ENCODE assay signal across 17 mouse cellular contexts in the genomic region with DNA sequence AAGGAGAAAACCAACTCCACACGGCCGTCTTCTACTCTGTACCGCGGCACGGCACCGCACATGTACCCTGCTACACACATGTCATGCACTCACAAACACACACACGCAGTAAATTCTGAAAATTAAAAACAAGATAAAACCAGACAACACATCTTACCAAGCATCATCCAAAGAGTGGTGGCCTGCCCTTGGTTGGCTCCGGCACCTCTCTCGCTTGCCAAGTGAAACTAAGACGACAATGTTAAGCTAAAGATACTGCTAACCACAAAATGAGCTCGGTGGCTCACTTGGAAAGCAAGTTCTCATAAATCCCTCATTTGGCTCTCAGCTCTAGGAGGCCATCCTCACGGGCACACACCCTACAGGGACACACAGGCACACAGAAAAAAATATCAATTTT. TPM values are rescaled to one million over a fixed set of nuclear protein-coding genes. Genes with fewer than 3 reads are reported as not detected.
DNase-seq lines count a peak whose midpoint lies in the region; ATAC-seq and TF ChIP-seq lines count a peak whose summit lies in the region.
"Had no signal": no experiment of that assay in that cellular context is flagged by ENCODE, and none has a peak within 500 bp of the region (broad histone marks: within the 10 kb centered on the region; RNA-seq: fewer than 3 reads in every experiment).

No protein-coding gene starts in this region.

- peaks cover 25 to 26% of the 10 kb centered on the region in 2 experiments for H3K4me1 ChIP-seq in liver, embryonic 14.5 days (replicated peaks; ENCODE audit: control insufficient read depth in 2 of 2, insufficient read depth in 2 of 2, low read length in 1 of 2)
- peaks cover 50% of the 10 kb centered on the region for H3K4me1 ChIP-seq in liver, embryonic 11.5 days (replicated peaks; ENCODE audit: control insufficient read depth, insufficient read depth, low read length)
- peaks cover 4% of the 10 kb centered on the region for H3K4me1 ChIP-seq in hindbrain, embryonic 11.5 days (replicated peaks; ENCODE audit: control insufficient read depth, insufficient read depth, low read length)

- no peak overlapping the region for H3K9ac ChIP-seq in liver, embryonic 14.5 days (replicated peaks)
- H3K9ac ChIP-seq in liver, embryonic 11.5 days (ENCODE audit: low read depth, low read length), result no peak overlapping the region
- H3K9ac ChIP-seq in hindbrain, embryonic 11.5 days (ENCODE audit: low read depth, low read length), result no peak overlapping the region
- H3K9ac ChIP-seq: embryonic facial prominence, embryonic 15.5 days; hindbrain, embryonic 14.5 days had no signal

- no peak for TF ChIP-seq EP300 in liver, embryonic 14.5 days (IDR thresholded peaks at IDR 0.05; ENCODE audit: low read depth)

- WGBS in liver, embryonic 14.5 days (ENCODE audit: insufficient replicate concordance), result 60% methylated on average over 12 of the region's 12 CpGs
- WGBS in liver, embryonic 11.5 days, result 72% methylated on average over 12 of the region's 12 CpGs
- 93% methylated on average over 12 of the region's 12 CpGs for WGBS in hindbrain, embryonic 11.5 days

- H3K4me2 ChIP-seq in liver, embryonic 14.5 days (ENCODE audit: low read depth), result peak overlapping the region; percentile 20; the same call in 1 of the 2 replicates
- H3K4me2 ChIP-seq in liver, embryonic 11.5 days, result no peak overlapping the region
- no peak overlapping the region for H3K4me2 ChIP-seq in hindbrain, embryonic 11.5 days (replicated peaks; ENCODE audit: low read depth, low read length)
- H3K4me2 ChIP-seq: embryonic facial prominence, embryonic 15.5 days; hindbrain, embryonic 14.5 days had no signal

- no peaks in the 10 kb centered on the region for H3K9me3 ChIP-seq in liver, embryonic 14.5 days (ENCODE audit: control insufficient read depth, low read length)
- H3K9me3 ChIP-seq in liver, embryonic 11.5 days (ENCODE audit: control insufficient read depth, low read length), result no peaks in the 10 kb centered on the region
- no peaks in the 10 kb centered on the region for H3K9me3 ChIP-seq in hindbrain, embryonic 11.5 days (ENCODE audit: control insufficient read depth, low read length)
- H3K9me3 ChIP-seq: embryonic facial prominence, embryonic 15.5 days had no signal

- H3K27ac ChIP-seq in liver, embryonic 14.5 days, result no peak overlapping the region
- no peak overlapping the region for H3K27ac ChIP-seq in liver, embryonic 11.5 days (ENCODE audit: low read depth, low read length)
- H3K27ac ChIP-seq in hindbrain, embryonic 11.5 days (ENCODE audit: low read depth, low read length), result no peak overlapping the region
- H3K27ac ChIP-seq: embryonic facial prominence, embryonic 15.5 days; hindbrain, embryonic 14.5 days; stomach, postnatal 0 days had no signal

- no peak for ATAC-seq in liver, embryonic 14.5 days (ENCODE audit: insufficient read depth)
- ATAC-seq in liver, embryonic 11.5 days (replicated peaks; ENCODE audit: low FRiP score), result no peak
- ATAC-seq in megakaryocyte-erythroid progenitor cell, adult 5-6 weeks (replicated peaks; ENCODE audit: low FRiP score, low TSS enrichment, poor library complexity, severe bottlenecking), result peak; percentile 58
- ATAC-seq in hindbrain, embryonic 11.5 days (ENCODE audit: low FRiP score), result no peak
- ATAC-seq: Patski had no signal

- no peaks in the 10 kb centered on the region for H3K27me3 ChIP-seq in liver, embryonic 14.5 days (ENCODE audit: control insufficient read depth, insufficient read depth, low read length)
- H3K27me3 ChIP-seq in liver, embryonic 11.5 days (replicated peaks; ENCODE audit: control insufficient read depth, insufficient read depth, low read length), result no peaks in the 10 kb centered on the region
- H3K27me3 ChIP-seq in hindbrain, embryonic 11.5 days (ENCODE audit: control insufficient read depth, insufficient read depth, low read length), result no peaks in the 10 kb centered on the region
- H3K27me3 ChIP-seq: embryonic facial prominence, embryonic 15.5 days; Patski had no signal

- no peak for DNase-seq in liver, embryonic 14.5 days (ENCODE audit: low read depth in 3 of 3, low spot score in 3 of 3)
- no peak for DNase-seq in liver, embryonic 11.5 days (ENCODE audit: low spot score)
- DNase-seq in CD4-positive helper T cell, adult 2 months (ENCODE audit: low read depth, low spot score), result peak; percentile 37
- peak; percentile 23 for DNase-seq in T-cell, adult 2 months (ENCODE audit: low spot score)
- no peak for DNase-seq in kidney, postnatal 10 days
- no peak for DNase-seq in hindbrain, embryonic 11.5 days (ENCODE audit: low spot score)
- DNase-seq: adrenal gland, adult 8-10 months; cerebellum, adult 2 months; gastrocnemius, postnatal 36 days; kidney, adult 11 months; kidney, postnatal 4 days; layer of hippocampus, postnatal 36 days had no signal

- no peak for TF ChIP-seq CTCF in liver, embryonic 14.5 days (IDR thresholded peaks at IDR 0.05; ENCODE audit: low read depth)

- H3K36me3 ChIP-seq in liver, embryonic 14.5 days (replicated peaks; ENCODE audit: control insufficient read depth, insufficient read depth, low read depth), result no peaks in the 10 kb centered on the region
- H3K36me3 ChIP-seq in liver, embryonic 11.5 days (ENCODE audit: control insufficient read depth, insufficient read depth, low read length), result no peaks in the 10 kb centered on the region
- H3K36me3 ChIP-seq in hindbrain, embryonic 11.5 days (ENCODE audit: control insufficient read depth, insufficient read depth, low read length), result no peaks in the 10 kb centered on the region
- H3K36me3 ChIP-seq: embryonic facial prominence, embryonic 15.5 days had no signal

- no peak overlapping the region for H3K4me3 ChIP-seq in liver, embryonic 14.5 days (ENCODE audit: insufficient read depth in 1 of 2, low read depth in 2 of 2, low read length in 2 of 2)
- no peak overlapping the region for H3K4me3 ChIP-seq in liver, embryonic 11.5 days (ENCODE audit: low read depth, low read length)
- no peak overlapping the region for H3K4me3 ChIP-seq in hindbrain, embryonic 11.5 days (ENCODE audit: low read depth, low read length)
- H3K4me3 ChIP-seq: embryonic facial prominence, embryonic 15.5 days had no signal

RNA-seq across cellular contexts. Expression of gene Coro1c, which starts 9.0 kb away (rescaled TPM):
- 26.2 and 32.4 TPM in 2 replicates for polyA plus RNA-seq in liver, embryonic 14.5 days (2012; rRNA removed)
- 35.6 and 41.2 TPM in 2 replicates for polyA plus RNA-seq in liver, embryonic 14.5 days (2014; fragmentation: Nextera tagmentation; extraction: Ambion mirVana)
- polyA plus RNA-seq in liver, embryonic 11.5 days (2014; fragmentation: Nextera tagmentation; extraction: Ambion mirVana), result 122 and 137 TPM in 2 replicates
- total RNA-seq in megakaryocyte-erythroid progenitor cell, adult 5-6 weeks (2014; fragmentation: Nextera tagmentation), result 56.5 and 80.4 TPM in 2 replicates
- 75.7 and 78.0 TPM in 2 replicates for total RNA-seq in megakaryocyte-erythroid progenitor cell, adult 5-6 weeks (2017)
- 192 and 230 TPM in 2 replicates for polyA plus RNA-seq in hindbrain, embryonic 11.5 days (2014; fragmentation: Nextera tagmentation; extraction: Ambion mirVana)

Comparison
In these comparisons a context has a peak if more than half of its experiments do, and no peak if none do; other contexts are left out.
1. DNase-seq: peak in CD4-positive helper T cell, adult 2 months (single experiment) and T-cell, adult 2 months (single experiment); none in liver, embryonic 14.5 days (0 of 3), liver, embryonic 11.5 days (single experiment), kidney, postnatal 10 days (single experiment) and hindbrain, embryonic 11.5 days (single experiment).